In genomic region chr3:123452904-123453303, GRCm38 (mm10) we compare ENCODE assay signal across 20 mouse cellular contexts. TPM values are rescaled to one million over a fixed set of nuclear protein-coding genes. Genes with fewer than 3 reads are reported as not detected.
DNase-seq lines count a peak whose midpoint lies in the region; ATAC-seq and TF ChIP-seq lines count a peak whose summit lies in the region.
"Had no signal": no experiment of that assay in that cellular context is flagged by ENCODE, and none has a peak within 500 bp of the region (broad histone marks: within the 10 kb centered on the region; RNA-seq: fewer than 3 reads in every experiment).

No protein-coding gene starts in this region.

- 0 out of 2 replicates have a peak, but pooled peaks cover 2% of the 10 kb centered on the region for H3K4me1 ChIP-seq in hindbrain, postnatal 0 days (ENCODE audit: insufficient read depth, low read length)
- H3K4me1 ChIP-seq in neural tube, embryonic 15.5 days: peaks cover 4% of the 10 kb centered on the region

- no peak overlapping the region for H3K9ac ChIP-seq in hindbrain, postnatal 0 days (replicated peaks; ENCODE audit: low read length)
- H3K9ac ChIP-seq in neural tube, embryonic 15.5 days (replicated peaks): no peak overlapping the region

- no peak overlapping the region for H3K4me3 ChIP-seq in hindbrain, postnatal 0 days (ENCODE audit: low read length)
- H3K4me3 ChIP-seq in neural tube, embryonic 15.5 days (replicated peaks): no peak overlapping the region

- 73% methylated on average over 6 of the region's 6 CpGs for WGBS in hindbrain, postnatal 0 days
- WGBS in neural tube, embryonic 15.5 days: 76% methylated on average over 6 of the region's 6 CpGs

- H3K27me3 ChIP-seq in hindbrain, postnatal 0 days (ENCODE audit: insufficient read depth, low read length): no peaks in the 10 kb centered on the region
- no peaks in the 10 kb centered on the region for H3K27me3 ChIP-seq in neural tube, embryonic 15.5 days (replicated peaks)
- H3K27me3 ChIP-seq: CH12.LX had no signal

- DNase-seq in T-cell, adult 2 months (ENCODE audit: low spot score): peak; percentile 68
- no peak for DNase-seq in hindbrain, postnatal 0 days (ENCODE audit: low spot score)
- DNase-seq: adrenal gland, adult 2 months; adrenal gland, adult 8-10 months; adrenal gland, postnatal 10 days; adrenal gland, postnatal 14 days; adrenal gland, postnatal 25 days; adrenal gland, postnatal 36 days; B cell, adult 2 months; cerebellum, adult 11 months; cerebellum, adult 11-12 months; cerebellum, adult 18-20 months; cerebellum, adult 2 months; cerebellum, adult 8-10 months had no signal

- TF ChIP-seq CTCF in hindbrain, postnatal 0 days (IDR thresholded peaks at IDR 0.05; ENCODE audit: low read depth): no peak

- H3K27ac ChIP-seq in hindbrain, postnatal 0 days: no peak overlapping the region
- H3K27ac ChIP-seq in neural tube, embryonic 15.5 days (replicated peaks): no peak overlapping the region

- H3K36me3 ChIP-seq in hindbrain, postnatal 0 days (ENCODE audit: insufficient read depth, low read length): no peaks in the 10 kb centered on the region
- no peaks in the 10 kb centered on the region for H3K36me3 ChIP-seq in neural tube, embryonic 15.5 days
- H3K36me3 ChIP-seq: G1E had no signal

- ATAC-seq in activated CD4-positive, CD25-positive, alpha-beta regulatory T cell, adult 4 months: peak; percentile 57
- no peak for ATAC-seq in hindbrain, postnatal 0 days
- no peak for ATAC-seq in neural tube, embryonic 15.5 days (ENCODE audit: low FRiP score)
- ATAC-seq: CD4-positive, CD25-positive, alpha-beta regulatory T cell, adult 4 months; Patski had no signal

- no peak overlapping the region for H3K4me2 ChIP-seq in hindbrain, postnatal 0 days (ENCODE audit: low read depth, low read length)
- H3K4me2 ChIP-seq in neural tube, embryonic 15.5 days: no peak overlapping the region

- no peaks in the 10 kb centered on the region for H3K9me3 ChIP-seq in hindbrain, postnatal 0 days (ENCODE audit: low read length)
- no peaks in the 10 kb centered on the region for H3K9me3 ChIP-seq in neural tube, embryonic 15.5 days (replicated peaks)
- H3K9me3 ChIP-seq: G1E had no signal

RNA-seq across cellular contexts. Expression of gene Prss12, which starts 6.2 kb away (rescaled TPM):
- polyA plus RNA-seq in activated CD4-positive, CD25-positive, alpha-beta regulatory T cell, adult 4 months (2017; shearing (Covaris generic)): under 1 TPM; 0.59 to 0.79 TPM
- total RNA-seq in hindbrain, postnatal 0 days (2014; rRNA removed): 14.7 and 19.6 TPM in 2 replicates
- 16.8 and 17.1 TPM in 2 replicates for polyA plus RNA-seq in hindbrain, postnatal 0 days (2015; fragmentation: Nextera tagmentation; extraction: Ambion mirVana)
- 30.3 and 31.7 TPM in 2 replicates for polyA plus RNA-seq in neural tube, embryonic 15.5 days (2015; fragmentation: Nextera tagmentation; extraction: Ambion mirVana)
- polyA plus RNA-seq: G1E had no signal
